Mouse (Mus musculus) layer of hippocampus, adult 11-12 months (tissue): Measurements from ENCODE around the gene Abcc10.

Experiments used
- DNase-seq: peaks from one replicate; pipeline ENCODE4 v3.0.0; 2022; ENCODE audit warnings: low spot score

Gene Abcc10

GRCm38 (mm10) chr17:46285407-46285806, 42.7 kb downstream of the Abcc10 start:
- DNase-seq: no peak

GRCm38 (mm10) chr17:46284653-46285052, 43.5 kb downstream of the Abcc10 start:
- DNase-seq: no peak

GRCm38 (mm10) chr17:46283911-46284310, 44.2 kb downstream of the Abcc10 start:
- DNase-seq: no peak

- no peak for DNase-seq
Observed at GRCm38 (mm10) chr17:46283140-46283539, 45.0 kb downstream of the Abcc10 start.

DNA sequence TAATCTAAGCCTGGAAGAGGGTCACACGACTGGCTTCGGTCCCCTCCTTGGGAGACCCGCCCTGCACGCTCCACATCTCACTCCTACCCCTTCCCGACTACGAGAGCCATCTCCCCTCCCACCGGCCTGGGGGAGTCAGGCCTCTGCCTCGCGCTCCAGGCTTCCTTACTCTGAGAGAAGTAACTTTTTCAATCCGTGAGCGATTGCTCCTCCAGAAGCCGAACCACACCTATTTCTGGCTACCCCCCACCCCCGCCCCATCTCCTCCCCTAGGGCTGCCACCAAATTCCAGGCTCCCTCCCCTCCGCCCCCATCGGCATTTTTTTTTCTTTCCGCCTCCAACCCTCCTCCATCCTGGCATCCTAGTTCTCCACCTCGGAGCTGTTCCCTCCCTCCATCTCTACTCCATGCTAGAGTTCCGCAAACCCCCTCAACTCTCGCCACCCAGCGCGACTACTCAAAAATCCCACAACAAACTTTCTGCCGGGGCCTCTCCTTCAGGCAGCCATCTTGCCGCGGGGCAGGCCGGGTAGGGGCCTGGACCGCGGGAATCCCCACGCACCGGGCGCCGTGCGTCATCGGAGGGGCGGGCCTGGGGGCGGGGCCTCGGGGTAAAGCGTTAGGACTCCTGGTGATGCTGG, 45.5 kb downstream of the Abcc10 start, which contains the start of gene Tjap1:
Tjap1 (minus strand) TSS at position 544 of the 641 bp plus-strand sequence.
- DNase-seq: peak; percentile 78

DNA sequence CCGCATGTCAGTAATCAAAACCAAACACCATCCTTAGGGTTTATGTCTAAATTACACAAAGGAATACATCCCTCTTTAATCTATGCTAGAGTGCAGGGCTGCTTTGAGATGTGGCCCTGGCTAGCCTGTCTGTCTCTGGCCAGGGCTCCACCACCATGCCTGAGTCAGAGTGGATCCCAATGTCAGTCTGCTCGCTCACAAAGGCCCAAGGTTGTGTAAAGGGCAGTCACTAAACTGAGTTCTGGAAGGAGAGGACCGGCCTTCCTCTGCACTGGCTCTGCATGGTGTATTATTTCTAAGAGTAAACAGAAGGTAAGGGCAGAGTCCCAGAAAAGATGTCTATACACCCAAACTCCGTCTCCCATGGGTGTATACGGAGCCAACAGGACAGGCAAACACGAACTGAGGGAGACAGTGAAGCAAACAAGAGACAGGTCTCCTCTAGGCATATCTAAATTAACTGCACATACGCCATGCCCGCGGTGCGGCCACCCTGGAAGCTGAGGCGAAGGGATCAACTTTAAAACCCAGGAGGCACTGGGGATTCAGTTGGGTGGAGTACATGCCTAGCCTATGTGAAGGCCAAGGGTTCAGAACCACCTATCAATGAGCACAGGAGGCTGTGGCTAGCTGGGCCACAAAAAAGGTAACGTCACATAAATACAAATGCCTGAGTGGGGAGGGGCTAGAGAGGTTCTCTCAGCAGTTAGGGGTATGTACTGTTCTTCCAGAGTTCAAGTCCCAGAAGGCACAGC, 50.0 kb downstream of the Abcc10 start:
- no peak for DNase-seq

- DNase-seq: no peak
Observed at GRCm38 (mm10) chr17:46277586-46277985, 50.6 kb downstream of the Abcc10 start.

DNA sequence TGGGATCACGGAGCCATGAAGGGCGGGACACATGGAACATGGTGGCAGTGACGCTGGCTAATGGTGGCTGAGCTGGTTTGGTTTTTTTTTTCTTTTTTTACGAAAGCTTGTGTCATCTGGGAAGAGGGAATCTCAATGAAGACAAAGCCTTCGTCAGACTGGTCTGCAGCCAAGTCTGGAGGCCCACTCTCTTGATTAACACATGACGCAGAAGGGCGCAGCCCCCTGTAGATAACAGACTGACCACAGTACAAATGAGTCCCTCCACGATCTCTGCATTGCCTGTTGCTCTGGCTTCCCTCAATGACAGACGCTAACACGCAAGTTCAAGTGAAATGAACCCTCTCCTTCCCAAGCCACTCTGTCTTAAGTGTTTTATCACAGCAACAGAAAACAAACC, 52.6 kb downstream of the Abcc10 start:
- DNase-seq: no peak

DNA sequence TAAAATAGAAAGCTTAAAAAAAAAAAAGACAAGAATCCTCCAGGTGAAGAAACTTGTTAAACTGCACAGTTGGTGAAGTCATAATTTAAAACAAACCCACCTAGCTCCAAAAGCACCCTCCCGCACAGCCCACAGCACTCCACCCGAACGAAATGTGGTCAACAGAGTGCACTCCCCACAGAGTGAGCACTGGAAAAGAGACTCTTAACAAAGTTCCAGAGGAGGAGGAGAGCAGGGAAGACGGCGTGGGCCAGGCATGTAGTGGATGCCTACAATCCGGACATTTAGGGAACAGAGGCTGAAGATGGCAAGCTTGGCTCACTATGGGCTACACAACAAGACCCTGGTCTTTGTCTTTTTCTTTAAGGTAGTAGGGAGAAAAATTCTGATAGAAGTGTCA, 53.1 kb downstream of the Abcc10 start:
- no peak for DNase-seq

- DNase-seq: no peak
Observed at GRCm38 (mm10) chr17:46274465-46274864, 53.7 kb downstream of the Abcc10 start.

GRCm38 (mm10) chr17:46273803-46274236, 54.3 kb downstream of the Abcc10 start:
- no peak for DNase-seq

DNA sequence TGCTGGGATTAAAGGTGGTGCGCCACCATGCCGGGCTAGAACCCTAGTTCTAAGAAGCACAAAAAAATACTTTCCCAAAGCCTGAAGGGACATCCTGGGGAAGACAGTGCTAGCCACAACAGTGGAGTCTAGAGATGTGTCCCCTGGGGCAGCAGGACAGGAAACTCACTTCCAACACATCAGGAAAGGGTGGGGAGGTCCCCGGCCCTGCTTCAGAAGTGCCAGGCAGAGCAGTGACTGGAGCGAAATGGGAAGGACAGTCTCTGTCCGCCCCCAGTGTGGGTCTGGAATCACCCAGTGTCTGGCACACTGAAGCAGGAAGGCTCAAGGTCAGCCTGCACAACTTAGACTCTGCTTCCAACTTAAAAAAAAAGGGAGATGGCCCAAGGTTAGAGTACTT, 55.5 kb downstream of the Abcc10 start:
- no peak for DNase-seq

DNA sequence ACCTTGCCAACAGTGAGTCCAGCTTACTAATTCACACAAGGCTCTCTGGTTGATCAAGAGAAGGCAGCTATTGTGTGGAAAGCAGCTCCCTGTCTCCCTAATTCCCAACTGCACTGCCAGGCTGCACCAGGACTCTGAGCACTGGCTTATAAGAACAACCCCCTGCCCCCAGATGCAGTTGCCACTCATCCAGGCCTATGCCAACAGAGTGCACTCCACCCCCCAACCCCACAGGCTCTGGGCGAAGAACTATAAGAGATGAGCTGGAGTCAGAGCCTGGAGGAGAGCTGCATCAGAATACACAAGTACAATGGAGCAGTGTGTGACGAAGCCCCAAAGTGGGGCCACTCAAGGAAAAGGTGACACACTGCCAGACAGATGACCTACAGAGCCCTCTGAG, 56.1 kb downstream of the Abcc10 start:
- DNase-seq: peak; percentile 58

DNA sequence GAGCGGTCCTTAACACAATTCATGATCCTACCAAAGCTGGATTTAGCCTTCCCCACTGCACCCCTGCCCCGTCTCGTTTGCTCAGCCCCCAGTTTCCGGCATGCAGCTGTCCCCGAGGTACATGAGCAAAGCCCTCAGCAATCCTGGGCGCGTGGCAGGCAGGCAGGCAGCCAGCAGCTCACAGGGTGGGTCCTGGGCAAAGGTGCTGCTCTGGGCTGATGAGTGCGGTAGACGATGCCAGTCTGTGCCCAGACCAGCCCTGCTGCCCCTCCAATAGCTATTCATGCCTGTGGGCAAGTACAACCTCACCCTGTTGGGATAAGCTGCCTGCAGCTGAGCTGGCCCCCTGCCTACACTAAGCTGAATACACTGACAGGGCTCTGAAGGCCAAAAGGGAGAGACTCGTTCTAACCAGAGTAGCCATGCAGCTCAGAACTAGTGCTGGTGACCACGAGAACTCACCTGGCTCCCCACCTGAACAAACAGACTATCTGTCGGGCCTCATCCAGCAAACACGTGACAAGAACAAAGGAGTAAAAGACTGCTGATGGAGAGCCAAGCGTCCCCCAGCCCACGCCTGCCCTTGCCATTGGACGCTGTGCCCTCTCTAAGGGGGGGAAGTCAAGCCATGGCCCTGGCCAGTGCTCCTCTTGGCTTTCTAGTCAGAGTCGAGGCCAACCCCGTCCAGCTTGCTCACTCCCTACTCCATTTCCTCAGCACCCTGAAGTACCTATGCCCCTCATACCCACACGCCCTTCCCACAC, 58.2 kb downstream of the Abcc10 start:
- no peak for DNase-seq

DNA sequence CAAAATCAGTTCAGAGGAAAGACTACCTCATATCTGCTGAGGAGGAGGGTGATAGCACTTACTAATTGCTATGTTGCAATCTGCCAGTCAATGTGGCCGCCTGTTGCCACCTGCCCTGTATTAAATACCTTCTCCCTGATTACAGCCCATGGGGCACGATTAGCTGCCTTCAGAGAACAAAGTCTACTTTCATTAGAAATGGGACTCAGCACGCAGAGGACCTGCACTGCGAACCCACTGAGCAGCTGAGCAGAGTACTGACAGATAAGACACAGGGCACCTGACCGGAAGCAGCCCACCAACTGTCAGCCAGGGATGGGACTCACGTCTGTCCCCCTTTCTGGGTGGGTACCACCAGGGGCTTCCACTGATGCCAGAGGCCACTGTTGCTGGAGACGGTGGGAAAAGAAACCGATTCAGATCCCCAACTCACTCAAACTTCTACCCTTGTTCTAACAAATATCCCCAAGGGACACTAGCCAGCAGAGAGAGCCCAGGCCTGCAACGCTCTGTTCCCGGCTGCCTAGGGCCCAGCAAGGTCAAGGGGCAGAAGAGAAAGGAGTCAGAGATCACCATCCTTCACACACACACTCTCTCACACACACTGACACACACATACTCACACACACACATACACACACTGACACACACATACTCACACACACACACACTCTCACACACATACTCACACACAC, 60.0 kb downstream of the Abcc10 start:
- no peak for DNase-seq

- DNase-seq: no peak
Observed at GRCm38 (mm10) chr17:46267511-46267910, 60.6 kb downstream of the Abcc10 start.

GRCm38 (mm10) chr17:46266986-46267385, 61.2 kb downstream of the Abcc10 start:
- DNase-seq: no peak

- DNase-seq: peak; percentile 90
Observed at GRCm38 (mm10) chr17:46265918-46266618, 62.1 kb downstream of the Abcc10 start.

DNA sequence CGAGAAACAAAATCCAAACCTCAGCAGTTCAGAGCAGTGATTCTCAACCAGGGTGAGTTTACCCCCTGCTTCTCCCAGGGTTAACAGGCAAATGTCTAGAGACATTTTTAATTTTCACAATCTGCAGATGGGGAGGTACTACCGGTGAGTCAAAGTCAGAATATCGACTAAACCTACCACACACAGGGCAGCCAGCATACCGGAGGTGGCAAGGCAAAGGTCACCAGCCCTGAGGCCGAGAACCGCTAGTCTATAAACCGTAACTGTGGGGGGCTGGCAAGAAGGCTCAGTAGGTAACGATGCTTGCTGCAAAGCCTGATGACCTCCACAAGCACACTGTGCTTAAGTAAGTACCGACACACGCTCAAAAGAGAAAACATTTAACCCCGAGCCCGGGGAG, 62.6 kb downstream of the Abcc10 start:
- DNase-seq: no peak

DNA sequence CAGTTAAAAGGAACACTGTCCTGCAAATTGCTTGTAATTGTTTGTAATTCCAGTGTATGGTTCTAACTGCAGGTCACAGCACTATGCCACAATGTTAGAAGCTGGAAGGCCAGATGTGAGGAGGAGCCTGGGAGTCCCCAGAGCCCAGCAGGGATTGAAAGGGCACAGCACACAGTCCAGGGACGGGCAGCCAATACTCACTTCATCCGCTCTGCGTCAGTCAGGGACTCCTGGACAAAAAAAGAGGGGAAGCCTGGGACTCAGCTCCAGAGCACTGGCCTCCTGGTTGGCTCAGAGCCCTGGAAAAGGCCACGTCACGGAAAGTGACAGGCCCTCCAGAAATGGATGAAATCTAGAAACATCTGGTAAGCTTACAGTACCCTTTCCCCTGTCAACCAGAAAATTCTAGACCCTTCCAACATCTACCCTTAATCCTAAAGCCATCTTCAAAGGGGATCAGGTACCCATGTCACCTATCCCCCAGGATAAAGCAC, 65.9 kb downstream of the Abcc10 start:
- no peak for DNase-seq

DNA sequence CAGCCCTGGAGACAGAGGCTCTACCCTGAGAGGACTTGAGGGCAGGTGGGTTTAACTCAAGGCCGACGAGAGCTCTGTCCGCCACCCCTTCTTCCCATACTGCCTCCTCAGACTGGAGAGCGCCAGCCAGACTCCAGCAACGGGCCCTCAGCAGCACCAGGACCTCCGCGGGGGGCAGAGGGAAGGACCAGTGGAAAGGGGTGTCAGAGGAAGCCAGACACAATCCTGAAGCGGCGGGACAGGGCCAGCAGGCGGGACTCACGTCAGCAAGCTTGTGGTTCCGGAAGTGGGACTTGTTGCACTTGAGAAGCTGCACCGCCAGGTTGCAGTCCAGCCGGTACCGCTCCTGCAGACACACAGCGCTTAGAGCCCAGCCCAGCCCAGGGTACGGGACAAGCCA, 68.5 kb downstream of the Abcc10 start:
- no peak for DNase-seq
